ENCODE assay signal across 8 mouse cellular contexts in genomic region chr4:138327155-138327554, GRCm38 (mm10). TPM values are rescaled to one million over a fixed set of nuclear protein-coding genes. Genes with fewer than 3 reads are reported as not detected.
DNase-seq lines count a peak whose midpoint lies in the region; ATAC-seq and TF ChIP-seq lines count a peak whose summit lies in the region.
"Not testable (repeated sequence)": the region's sequence is repeated elsewhere in the genome, so short reads cannot be mapped to it uniquely, and the experiment has no call there.
"Had no signal": no experiment of that assay in that cellular context is flagged by ENCODE, and none has a peak within 500 bp of the region (broad histone marks: within the 10 kb centered on the region; RNA-seq: fewer than 3 reads in every experiment).

No protein-coding gene starts in this region.

- TF ChIP-seq EP300 in liver, embryonic 14.5 days (IDR thresholded peaks at IDR 0.05; ENCODE audit: low read depth): not testable (repeated sequence)

- not testable (repeated sequence) for H3K36me3 ChIP-seq in embryonic facial prominence, embryonic 12.5 days; heart, embryonic 13.5 days; kidney, adult 2 months (ENCODE audit: control insufficient read depth, insufficient read depth, low read length); liver, embryonic 14.5 days (replicated peaks; ENCODE audit: control insufficient read depth, insufficient read depth, low read depth); midbrain, postnatal 0 days (ENCODE audit: insufficient read depth, low read length); thymus, adult 2 months (ENCODE audit: control insufficient read depth, insufficient read depth, low read length)

- not testable (repeated sequence) for H3K4me1 ChIP-seq in bone marrow, adult 2 months (ENCODE audit: control insufficient read depth, insufficient read depth, low read length); embryonic facial prominence, embryonic 12.5 days; kidney, adult 2 months (ENCODE audit: control insufficient read depth, insufficient read depth, low read length); midbrain, postnatal 0 days (ENCODE audit: insufficient read depth, low read length); thymus, adult 2 months (replicated peaks; ENCODE audit: control insufficient read depth, insufficient read depth, low read length)
- peaks cover 36% of the 10 kb centered on the region for H3K4me1 ChIP-seq in heart, embryonic 13.5 days
- peaks cover 9 to 12% of the 10 kb centered on the region in 2 experiments for H3K4me1 ChIP-seq in liver, embryonic 14.5 days (replicated peaks; ENCODE audit: control insufficient read depth in 2 of 2, insufficient read depth in 2 of 2, low read length in 1 of 2)

- peaks cover 12% of the 10 kb centered on the region for H3K27me3 ChIP-seq in embryonic facial prominence, embryonic 12.5 days
- H3K27me3 ChIP-seq in heart, embryonic 13.5 days (replicated peaks): peaks cover 29% of the 10 kb centered on the region
- H3K27me3 ChIP-seq in kidney, adult 2 months (replicated peaks; ENCODE audit: control insufficient read depth, insufficient read depth, low read length); liver, embryonic 14.5 days (ENCODE audit: control insufficient read depth, insufficient read depth, low read length); midbrain, postnatal 0 days (ENCODE audit: insufficient read depth, low read length); thymus, adult 2 months (ENCODE audit: control insufficient read depth, insufficient read depth, low read length): not testable (repeated sequence)

- not testable (repeated sequence) for ATAC-seq in embryonic facial prominence, embryonic 12.5 days (ENCODE audit: insufficient number of reproducible peaks, insufficient read depth, low FRiP score, low TSS enrichment); heart, embryonic 13.5 days (ENCODE audit: extremely low read depth, insufficient number of reproducible peaks, low FRiP score, low TSS enrichment); midbrain, postnatal 0 days (ENCODE audit: low FRiP score)
- ATAC-seq in liver, embryonic 14.5 days (ENCODE audit: insufficient read depth): peak; percentile 3; the same call in 1 of the 2 replicates

- H3K9me3 ChIP-seq in embryonic facial prominence, embryonic 12.5 days; heart, embryonic 13.5 days; liver, embryonic 14.5 days (ENCODE audit: control insufficient read depth, low read length); midbrain, postnatal 0 days (ENCODE audit: low read length): not testable (repeated sequence)

- 69% methylated on average over 9 of the region's 12 CpGs for WGBS in bone marrow, adult 2 months
- WGBS in embryonic facial prominence, embryonic 12.5 days: 36% methylated on average over 9 of the region's 12 CpGs
- 45% methylated on average over 9 of the region's 12 CpGs for WGBS in heart, embryonic 13.5 days
- 56% methylated on average over 8 of the region's 12 CpGs for WGBS in kidney, adult 2 months
- WGBS in liver, embryonic 14.5 days (ENCODE audit: insufficient replicate concordance): 44% methylated on average over 7 of the region's 12 CpGs
- WGBS in midbrain, postnatal 0 days: 71% methylated on average over 7 of the region's 12 CpGs
- WGBS in thymus, adult 2 months: 54% methylated on average over 9 of the region's 12 CpGs

- not testable (repeated sequence) for H3K9ac ChIP-seq in embryonic facial prominence, embryonic 12.5 days; heart, embryonic 13.5 days; liver, embryonic 14.5 days (replicated peaks); midbrain, postnatal 0 days (replicated peaks; ENCODE audit: low read length, poor library complexity, severe bottlenecking)

- not testable (repeated sequence) for H3K4me3 ChIP-seq in bone marrow, adult 2 months (replicated peaks; ENCODE audit: control insufficient read depth, low read depth, low read length); embryonic facial prominence, embryonic 12.5 days; heart, embryonic 13.5 days; kidney, adult 2 months (ENCODE audit: insufficient read depth, low read depth, low read length); liver, embryonic 14.5 days (ENCODE audit: insufficient read depth in 1 of 2, low read depth in 2 of 2, low read length in 2 of 2); midbrain, postnatal 0 days (ENCODE audit: low read depth, low read length); thymus, adult 2 months (ENCODE audit: control insufficient read depth, insufficient read depth, low read length)

- TF ChIP-seq POLR2A in bone marrow, adult 2 months (IDR thresholded peaks at IDR 0.05; ENCODE audit: borderline replicate concordance, control insufficient read depth, low read depth, low read length); kidney, adult 2 months (IDR thresholded peaks at IDR 0.05; ENCODE audit: low read depth, low read length); thymus, adult 2 months (IDR thresholded peaks at IDR 0.05; ENCODE audit: control insufficient read depth, extremely low read depth, insufficient read depth, low read length, poor library complexity): not testable (repeated sequence)

- TF ChIP-seq CTCF in bone marrow, adult 2 months (IDR thresholded peaks at IDR 0.05; ENCODE audit: control insufficient read depth, insufficient read depth, low read length); kidney, adult 2 months (conservative IDR thresholded peaks at IDR 0.05; ENCODE audit: insufficient read depth, insufficient read length, low read depth, low read length); liver, embryonic 14.5 days (IDR thresholded peaks at IDR 0.05; ENCODE audit: low read depth); thymus, adult 2 months (IDR thresholded peaks at IDR 0.05; ENCODE audit: borderline replicate concordance, control insufficient read depth, extremely low read depth, insufficient read depth, low read length, poor library complexity): not testable (repeated sequence)
- peak; percentile 31 for TF ChIP-seq CTCF in midbrain, postnatal 0 days (IDR thresholded peaks at IDR 0.05)

- DNase-seq in kidney, adult 2 months; liver, embryonic 14.5 days (ENCODE audit: low read depth in 3 of 3, low spot score in 3 of 3); midbrain, postnatal 0 days (ENCODE audit: low spot score); thymus, adult 2 months: not testable (repeated sequence)

- H3K27ac ChIP-seq in bone marrow, adult 2 months (ENCODE audit: control insufficient read depth, insufficient read depth, low read depth, low read length, poor library complexity): 0 out of 2 replicates have a peak overlapping the region, but pooled peaks have one; percentile 29
- H3K27ac ChIP-seq in embryonic facial prominence, embryonic 12.5 days: 0 out of 2 replicates have a peak overlapping the region, but pooled peaks have one; percentile 17
- H3K27ac ChIP-seq in heart, embryonic 13.5 days (replicated peaks): 0 out of 2 replicates have a peak overlapping the region, but pooled peaks have one; percentile 42
- peak overlapping the region; percentile 90; the same call in 1 of the 2 replicates for H3K27ac ChIP-seq in kidney, adult 2 months (ENCODE audit: insufficient read depth, low read depth, low read length)
- H3K27ac ChIP-seq in liver, embryonic 14.5 days: peak overlapping the region; percentile 89
- H3K27ac ChIP-seq in midbrain, postnatal 0 days (ENCODE audit: low read depth, low read length): not testable (repeated sequence)
- peak overlapping the region; percentile 77 for H3K27ac ChIP-seq in thymus, adult 2 months (ENCODE audit: control insufficient read depth, insufficient read depth, low read length)

- H3K4me2 ChIP-seq in embryonic facial prominence, embryonic 12.5 days (replicated peaks); liver, embryonic 14.5 days (ENCODE audit: low read depth); midbrain, postnatal 0 days (ENCODE audit: low read depth, low read length, poor library complexity, severe bottlenecking): not testable (repeated sequence)
- 0 out of 2 replicates have a peak overlapping the region, but pooled peaks have one; percentile 73 for H3K4me2 ChIP-seq in heart, embryonic 13.5 days

RNA-seq across cellular contexts. Expression of gene Pink1, which starts 1.0 kb away (rescaled TPM):
- polyA plus RNA-seq in bone marrow, adult 2 months (2011; ENCODE audit: insufficient read depth, insufficient read length, low replicate concordance, missing spikeins): 35.7 and 48.1 TPM in 2 replicates
- polyA plus RNA-seq in embryonic facial prominence, embryonic 12.5 days (2016; fragmentation: Nextera tagmentation; extraction: Ambion mirVana): 54.9 and 59.1 TPM in 2 replicates
- polyA plus RNA-seq in heart, embryonic 13.5 days (2015; fragmentation: Nextera tagmentation; extraction: Ambion mirVana): 67.0 and 69.5 TPM in 2 replicates
- 226 and 272 TPM in 2 replicates for polyA plus RNA-seq in kidney, adult 2 months (2012; rRNA removed)
- polyA plus RNA-seq in liver, embryonic 14.5 days (2012; rRNA removed): 13.2 and 14.3 TPM in 2 replicates
- polyA plus RNA-seq in liver, embryonic 14.5 days (2014; fragmentation: Nextera tagmentation; extraction: Ambion mirVana): 15.7 and 19.2 TPM in 2 replicates
- total RNA-seq in midbrain, postnatal 0 days (2014; rRNA removed): 255 and 261 TPM in 2 replicates
- polyA plus RNA-seq in midbrain, postnatal 0 days (2015; fragmentation: Nextera tagmentation; extraction: Ambion mirVana): 149 and 150 TPM in 2 replicates
- polyA plus RNA-seq in thymus, adult 2 months (2012; rRNA removed): 82.3 and 103 TPM in 2 replicates

RNA-seq across cellular contexts. Expression of gene Ddost, which starts 22.6 kb away (rescaled TPM):
- 31.4 and 64.8 TPM in 2 replicates for polyA plus RNA-seq in bone marrow, adult 2 months (2011; ENCODE audit: insufficient read depth, insufficient read length, low replicate concordance, missing spikeins)
- polyA plus RNA-seq in embryonic facial prominence, embryonic 12.5 days (2016; fragmentation: Nextera tagmentation; extraction: Ambion mirVana): 300 and 305 TPM in 2 replicates
- polyA plus RNA-seq in heart, embryonic 13.5 days (2015; fragmentation: Nextera tagmentation; extraction: Ambion mirVana): 291 and 314 TPM in 2 replicates
- polyA plus RNA-seq in kidney, adult 2 months (2012; rRNA removed): 157 and 169 TPM in 2 replicates
- polyA plus RNA-seq in liver, embryonic 14.5 days (2012; rRNA removed): 83.1 and 91.7 TPM in 2 replicates
- polyA plus RNA-seq in liver, embryonic 14.5 days (2014; fragmentation: Nextera tagmentation; extraction: Ambion mirVana): 135 and 141 TPM in 2 replicates
- total RNA-seq in midbrain, postnatal 0 days (2014; rRNA removed): 203 and 215 TPM in 2 replicates
- polyA plus RNA-seq in midbrain, postnatal 0 days (2015; fragmentation: Nextera tagmentation; extraction: Ambion mirVana): 207 and 220 TPM in 2 replicates
- polyA plus RNA-seq in thymus, adult 2 months (2012; rRNA removed): 173 and 195 TPM in 2 replicates

RNA-seq across cellular contexts. Expression of gene Cda, which starts 40.6 kb away (rescaled TPM):
- 1.2 TPM in 1 of 2 replicates, not detected in the other for polyA plus RNA-seq in bone marrow, adult 2 months (2011; ENCODE audit: insufficient read depth, insufficient read length, low replicate concordance, missing spikeins)
- polyA plus RNA-seq in embryonic facial prominence, embryonic 12.5 days (2016; fragmentation: Nextera tagmentation; extraction: Ambion mirVana): 5.7 and 6.2 TPM in 2 replicates
- polyA plus RNA-seq in heart, embryonic 13.5 days (2015; fragmentation: Nextera tagmentation; extraction: Ambion mirVana): 13.5 and 14.3 TPM in 2 replicates
- 394 and 454 TPM in 2 replicates for polyA plus RNA-seq in kidney, adult 2 months (2012; rRNA removed)
- 2.6 and 2.7 TPM in 2 replicates for polyA plus RNA-seq in liver, embryonic 14.5 days (2012; rRNA removed)
- 3.3 and 3.7 TPM in 2 replicates for polyA plus RNA-seq in liver, embryonic 14.5 days (2014; fragmentation: Nextera tagmentation; extraction: Ambion mirVana)
- total RNA-seq in midbrain, postnatal 0 days (2014; rRNA removed): 9.1 and 9.6 TPM in 2 replicates
- polyA plus RNA-seq in midbrain, postnatal 0 days (2015; fragmentation: Nextera tagmentation; extraction: Ambion mirVana): 9.2 and 12.2 TPM in 2 replicates
- polyA plus RNA-seq in thymus, adult 2 months (2012; rRNA removed): 0.24 and 0.60 TPM in 2 replicates
- polyA plus RNA-seq: activated CD4-positive, CD25-positive, alpha-beta regulatory T cell, adult 4 months had no signal

Comparison
In these comparisons a context has a peak if more than half of its experiments do, and no peak if none do; other contexts are left out.
1. RNA of gene Cda, which starts 40.6 kb away (polyA plus RNA-seq): 394 to 454 TPM in kidney, adult 2 months; 13.5 to 14.3 TPM in heart, embryonic 13.5 days, 9.2 to 12.2 TPM in midbrain, postnatal 0 days, 5.7 to 6.2 TPM in embryonic facial prominence, embryonic 12.5 days, 2.6 to 3.7 TPM in liver, embryonic 14.5 days, 1.2 TPM in bone marrow, adult 2 months and 0.24 to 0.60 TPM in thymus, adult 2 months; every median in the first group is over 10 times any median in the second.